Mouse (Mus musculus): ENCODE measurements around the gene Ankrd55.
"Not testable (repeated sequence)": the region's sequence is repeated elsewhere in the genome, so short reads cannot be mapped to it uniquely, and the experiment has no call there.

The Ankrd55 gene

DNA sequence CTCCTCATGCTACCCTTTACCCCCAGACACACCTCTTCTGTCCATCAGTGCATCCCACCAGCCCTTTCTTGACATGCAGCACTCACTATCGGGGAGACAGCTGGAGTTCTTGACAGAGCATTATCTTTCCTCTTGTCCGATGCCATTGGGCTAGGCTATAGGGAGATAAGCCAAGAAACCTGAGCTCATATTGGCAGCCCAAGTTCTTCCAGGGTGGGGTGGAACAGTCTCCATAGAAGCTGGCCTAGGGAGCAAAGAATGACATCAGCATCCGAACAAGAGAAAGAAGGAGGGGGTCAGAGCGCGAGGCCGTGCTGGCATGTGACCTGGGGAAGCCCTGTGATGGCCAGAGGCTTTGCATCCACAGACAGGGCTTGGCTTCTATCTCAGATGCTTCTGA, 9.5 kb downstream of the Ankrd55 start:
- TF ChIP-seq CTCF (conservative IDR thresholded peaks at IDR 0.05; ENCODE audit: low read length), result no peak
- no peak for TF ChIP-seq POU5F1 (IDR thresholded peaks at IDR 0.05; ENCODE audit: borderline replicate concordance, low read length)
- no peak for TF ChIP-seq NANOG (IDR thresholded peaks at IDR 0.05; ENCODE audit: borderline replicate concordance, low read length)
- no peak overlapping the region for H3K4me3 ChIP-seq (replicated peaks; ENCODE audit: low read length)
- H3K36me3 ChIP-seq (ENCODE audit: insufficient read depth, low read length), result no peaks in the 10 kb centered on the region
- peaks cover 6% of the 10 kb centered on the region; the same call in 1 of the 2 replicates for H3K4me1 ChIP-seq (replicated peaks; ENCODE audit: low read depth, low read length)
- H3K9me3 ChIP-seq (ENCODE audit: low read length), result peaks cover 4% of the 10 kb centered on the region
- 0 out of 2 replicates have a peak, but pooled peaks cover 2% of the 10 kb centered on the region for H3K27me3 ChIP-seq (ENCODE audit: insufficient read depth, low read length)

DNA sequence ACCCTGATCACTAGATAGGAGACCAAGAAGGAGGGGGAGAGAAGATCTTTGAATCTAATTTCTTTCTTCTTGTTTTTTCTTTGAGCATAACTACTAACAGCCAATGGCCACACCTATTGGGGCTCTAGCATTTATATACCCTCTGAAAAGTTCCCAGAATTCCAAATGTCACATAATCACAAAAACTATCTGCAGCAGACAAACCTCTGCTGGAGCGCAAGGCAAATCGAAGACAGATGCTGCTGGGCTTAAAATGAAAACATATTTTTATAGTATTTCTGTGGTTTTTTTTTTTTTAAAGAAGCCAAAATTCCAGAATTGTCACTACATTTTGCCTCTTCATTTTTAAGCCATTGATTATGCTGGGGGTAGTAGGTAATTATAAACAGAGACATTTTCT, 15.2 kb downstream of the Ankrd55 start:
- Histone ChIP-seq H3K36me3 (ENCODE audit: insufficient read depth, low read length) (no peaks in the 10 kb centered on the region), H3K4me1 (replicated peaks; ENCODE audit: low read depth, low read length) (no peaks in the 10 kb centered on the region), H3K9me3 (ENCODE audit: low read length) (no peaks in the 10 kb centered on the region), H3K4me3 (replicated peaks; ENCODE audit: low read length) (no peak overlapping the region), H3K27me3 (ENCODE audit: insufficient read depth, low read length) (no peaks in the 10 kb centered on the region)
- TF ChIP-seq NANOG (IDR thresholded peaks at IDR 0.05; ENCODE audit: borderline replicate concordance, low read length), result no peak
- TF ChIP-seq CTCF (conservative IDR thresholded peaks at IDR 0.05; ENCODE audit: low read length), result no peak
- TF ChIP-seq POU5F1 (IDR thresholded peaks at IDR 0.05; ENCODE audit: borderline replicate concordance, low read length), result no peak

- Histone ChIP-seq H3K4me1 (replicated peaks; ENCODE audit: low read depth, low read length) (no peaks in the 10 kb centered on the region), H3K27me3 (ENCODE audit: insufficient read depth, low read length) (no peaks in the 10 kb centered on the region), H3K9me3 (ENCODE audit: low read length) (no peaks in the 10 kb centered on the region), H3K4me3 (replicated peaks; ENCODE audit: low read length) (no peak overlapping the region), H3K36me3 (ENCODE audit: insufficient read depth, low read length) (no peaks in the 10 kb centered on the region)
- TF ChIP-seq CTCF (conservative IDR thresholded peaks at IDR 0.05; ENCODE audit: low read length) (peak; percentile 37), NANOG (IDR thresholded peaks at IDR 0.05; ENCODE audit: borderline replicate concordance, low read length) (no peak)
Measured at GRCm38 (mm10) chr13:112308672-112309071, 20.4 kb downstream of the Ankrd55 start.

- H3K36me3 ChIP-seq (ENCODE audit: insufficient read depth, low read length); H3K9me3 ChIP-seq (ENCODE audit: low read length); H3K4me3 ChIP-seq (replicated peaks; ENCODE audit: low read length); H3K27me3 ChIP-seq (ENCODE audit: insufficient read depth, low read length); H3K4me1 ChIP-seq (replicated peaks; ENCODE audit: low read depth, low read length): not testable (repeated sequence)
Measured at GRCm38 (mm10) chr13:112311611-112312010, 23.4 kb downstream of the Ankrd55 start.

GRCm38 (mm10) chr13:112315442-112315841, 27.2 kb downstream of the Ankrd55 start:
- Histone ChIP-seq H3K4me3 (replicated peaks; ENCODE audit: low read length) (no peak overlapping the region), H3K9me3 (ENCODE audit: low read length) (peaks cover 9% of the 10 kb centered on the region; the same call in 1 of the 2 replicates), H3K27me3 (ENCODE audit: insufficient read depth, low read length) (no peaks in the 10 kb centered on the region), H3K4me1 (replicated peaks; ENCODE audit: low read depth, low read length) (peaks cover 6% of the 10 kb centered on the region; the same call in 1 of the 2 replicates), H3K36me3 (ENCODE audit: insufficient read depth, low read length) (no peaks in the 10 kb centered on the region)
- TF ChIP-seq NANOG (IDR thresholded peaks at IDR 0.05; ENCODE audit: borderline replicate concordance, low read length) (no peak), POU5F1 (IDR thresholded peaks at IDR 0.05; ENCODE audit: borderline replicate concordance, low read length) (no peak), CTCF (conservative IDR thresholded peaks at IDR 0.05; ENCODE audit: low read length) (no peak)

DNA sequence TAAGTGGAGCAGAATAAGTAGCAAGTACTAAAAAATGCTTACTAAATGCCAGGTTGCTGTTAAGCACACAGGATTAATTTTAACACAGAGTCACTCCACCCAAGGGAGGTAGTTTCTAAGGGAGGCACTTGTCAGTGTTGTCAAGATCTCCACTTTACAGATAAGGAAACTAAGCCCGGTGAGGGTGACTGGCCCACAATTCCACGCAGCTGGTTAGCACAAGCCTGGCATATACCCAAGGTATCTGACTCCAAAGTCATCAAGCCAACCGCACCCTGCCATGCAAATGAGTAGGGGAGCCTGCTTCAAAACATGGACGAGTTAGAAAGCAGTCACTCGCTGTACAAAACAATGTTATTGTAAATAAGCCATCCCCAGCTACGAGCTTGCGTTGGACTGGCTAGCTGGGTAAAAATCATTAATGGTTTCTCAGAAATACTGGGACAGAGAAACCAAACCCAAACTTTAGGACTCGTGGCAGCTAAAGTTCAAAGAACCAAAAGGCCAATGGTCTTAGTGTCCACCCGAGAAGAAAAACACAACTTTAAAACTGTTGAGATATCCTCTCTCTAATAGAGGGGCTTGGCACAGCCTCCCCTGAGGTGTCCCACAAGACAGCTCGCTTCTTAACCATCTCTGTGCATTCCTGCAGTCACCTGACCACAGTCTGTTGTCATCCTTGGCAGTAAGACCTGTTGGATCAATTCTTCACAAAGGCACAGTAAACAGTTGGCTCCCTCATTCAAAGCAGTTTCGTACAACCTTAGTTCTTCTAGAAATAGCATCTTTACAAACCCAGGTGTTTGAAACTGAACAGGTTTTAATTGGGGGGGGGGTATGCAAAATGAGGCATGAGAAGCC, 28.6 kb downstream of the Ankrd55 start:
- TF ChIP-seq NANOG (IDR thresholded peaks at IDR 0.05; ENCODE audit: borderline replicate concordance, low read length) (no peak), POU5F1 (IDR thresholded peaks at IDR 0.05; ENCODE audit: borderline replicate concordance, low read length) (no peak)
- H3K27me3 ChIP-seq (ENCODE audit: insufficient read depth, low read length), result no peaks in the 10 kb centered on the region
- H3K4me1 ChIP-seq (replicated peaks; ENCODE audit: low read depth, low read length), result peaks cover 6% of the 10 kb centered on the region; the same call in 1 of the 2 replicates
- H3K36me3 ChIP-seq (ENCODE audit: insufficient read depth, low read length), result no peaks in the 10 kb centered on the region
- peaks cover 9% of the 10 kb centered on the region; the same call in 1 of the 2 replicates for H3K9me3 ChIP-seq (ENCODE audit: low read length)
- H3K4me3 ChIP-seq (replicated peaks; ENCODE audit: low read length), result no peak overlapping the region

GRCm38 (mm10) chr13:112318124-112318523, 29.9 kb downstream of the Ankrd55 start:
- Histone ChIP-seq H3K9me3 (ENCODE audit: low read length) (peaks cover 9% of the 10 kb centered on the region; the same call in 1 of the 2 replicates), H3K4me3 (replicated peaks; ENCODE audit: low read length) (no peak overlapping the region), H3K36me3 (ENCODE audit: insufficient read depth, low read length) (no peaks in the 10 kb centered on the region), H3K27me3 (ENCODE audit: insufficient read depth, low read length) (no peaks in the 10 kb centered on the region), H3K4me1 (replicated peaks; ENCODE audit: low read depth, low read length) (peaks cover 6% of the 10 kb centered on the region; the same call in 1 of the 2 replicates)
- TF ChIP-seq CTCF (conservative IDR thresholded peaks at IDR 0.05; ENCODE audit: low read length) (no peak), POU5F1 (IDR thresholded peaks at IDR 0.05; ENCODE audit: borderline replicate concordance, low read length) (no peak), NANOG (IDR thresholded peaks at IDR 0.05; ENCODE audit: borderline replicate concordance, low read length) (no peak)

DNA sequence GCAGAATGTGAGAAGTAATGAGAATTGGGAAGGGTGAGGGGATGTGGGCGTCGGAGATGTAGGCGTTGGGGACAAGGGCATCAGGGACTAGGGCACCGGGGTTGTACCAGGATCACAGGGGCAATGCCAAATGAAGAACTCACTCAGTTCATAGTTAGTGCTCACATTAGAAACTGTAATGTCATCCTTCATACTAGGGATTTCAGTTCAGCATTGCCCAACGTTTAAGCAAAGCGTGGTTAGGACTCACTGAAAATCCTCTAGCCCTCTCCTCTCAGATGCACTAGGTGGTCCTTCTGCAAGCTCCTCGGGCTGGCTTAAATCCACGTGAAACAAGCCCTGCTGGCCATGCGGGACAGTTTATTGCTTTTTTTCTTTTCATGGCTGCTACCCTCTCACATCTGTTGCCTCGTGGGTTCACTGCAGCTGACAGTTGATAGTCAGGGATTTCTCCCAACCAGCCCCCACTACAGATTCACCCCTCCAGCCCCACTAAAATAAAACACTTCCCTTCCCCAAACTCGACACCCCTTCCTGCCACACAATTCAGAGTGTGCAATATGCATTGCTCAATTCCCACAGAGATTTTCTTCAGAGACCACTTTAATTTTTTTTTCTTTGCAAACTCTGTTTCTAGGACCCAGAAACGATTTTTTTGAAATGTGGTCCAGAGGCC, 35.5 kb downstream of the Ankrd55 start:
- TF ChIP-seq CTCF (conservative IDR thresholded peaks at IDR 0.05; ENCODE audit: low read length) (no peak), POU5F1 (IDR thresholded peaks at IDR 0.05; ENCODE audit: borderline replicate concordance, low read length) (no peak), NANOG (IDR thresholded peaks at IDR 0.05; ENCODE audit: borderline replicate concordance, low read length) (no peak)
- H3K4me1 ChIP-seq (replicated peaks; ENCODE audit: low read depth, low read length), result no peaks in the 10 kb centered on the region
- no peaks in the 10 kb centered on the region for H3K27me3 ChIP-seq (ENCODE audit: insufficient read depth, low read length)
- H3K36me3 ChIP-seq (ENCODE audit: insufficient read depth, low read length), result no peaks in the 10 kb centered on the region
- H3K9me3 ChIP-seq (ENCODE audit: low read length), result no peaks in the 10 kb centered on the region
- no peak overlapping the region for H3K4me3 ChIP-seq (replicated peaks; ENCODE audit: low read length)

Measured in E14TG2a.4 (cell line).